Mouse (Mus musculus): Measurements from ENCODE around the gene Tdg. TPM values are rescaled to one million over a fixed set of nuclear protein-coding genes. Genes with fewer than 3 reads are reported as not detected.

Tdg gene
- total and polyA plus RNA-seq, 3 experiments: 63.0 to 115 (median 88.9) TPM

DNA sequence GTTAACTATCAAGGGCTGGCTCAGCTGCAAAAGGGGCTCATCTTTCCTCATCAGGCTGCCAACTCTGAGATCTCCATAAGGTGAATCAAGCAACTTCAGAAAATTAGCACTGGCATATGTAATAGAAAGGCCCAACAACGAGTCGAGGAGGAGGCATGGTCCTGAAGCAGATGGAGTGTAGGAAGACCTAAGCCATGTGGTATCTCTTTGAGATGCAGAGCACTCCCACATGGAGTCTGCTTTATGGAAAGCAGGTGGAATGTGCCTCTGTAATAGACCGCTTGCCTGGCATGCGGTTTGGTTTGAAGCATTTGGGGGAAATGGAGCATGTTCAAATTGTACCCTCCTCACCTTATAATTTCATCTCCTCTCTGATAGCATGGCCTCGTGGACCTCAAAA lies 51.1 kb downstream of the Tdg start:
- Histone ChIP-seq H3K4me2 (ENCODE audit: insufficient read depth, low read depth, poor library complexity, severe bottlenecking) (no peak overlapping the region), H3K4me1 (ENCODE audit: control insufficient read depth in 1 of 2, insufficient read depth in 2 of 2) (no peaks in the 10 kb centered on the region), H3K27me3 (replicated peaks) (no peaks in the 10 kb centered on the region), H3K79me2 (replicated peaks; ENCODE audit: control insufficient read depth, extremely low read depth, insufficient read depth, poor library complexity, severe bottlenecking) (no peaks in the 10 kb centered on the region), H3K36me3 (replicated peaks in 1 of 2; ENCODE audit: control insufficient read depth in 1 of 2, insufficient read depth in 1 of 2, low read length in 1 of 2) (no peaks in the 10 kb centered on the region), H3K4me3 (replicated peaks in 1 of 3; ENCODE audit: low read depth in 2 of 3, low read length in 2 of 3, poor library complexity in 1 of 3) (no peak overlapping the region), H3K9ac (ENCODE audit: insufficient read depth, low read depth) (no peak overlapping the region), H3K9me3 (replicated peaks; ENCODE audit: low read length) (peaks cover 2% of the 10 kb centered on the region), H3K27ac (ENCODE audit: insufficient read depth, low read depth) (no peak overlapping the region)
- no peak for DNase-seq (ENCODE audit: extremely low read depth)
- dilution Hi-C loops (cut with MboI; ENCODE audit: extremely low pct_ligation_motif_present, extremely low pct_unique_long_range_greater_than_20kb, low sequenced_read_pairs) (no loop called here), in situ Hi-C loops (cut with MboI; ENCODE audit: low pct_ligation_motif_present, low pct_unique_long_range_greater_than_20kb, low sequenced_read_pairs) (no loop called here)
- TF ChIP-seq MEF2A (IDR thresholded peaks at IDR 0.05; ENCODE audit: borderline replicate concordance, low read depth, low read length) (no peak), SMC3 (IDR thresholded peaks at IDR 0.05; ENCODE audit: low read depth, low read length) (no peak), ELF1 (IDR thresholded peaks at IDR 0.05; ENCODE audit: low read depth, low read length) (no peak), E2F4 (IDR thresholded peaks at IDR 0.05; ENCODE audit: insufficient replicate concordance, low read depth, low read length) (no peak)

DNA sequence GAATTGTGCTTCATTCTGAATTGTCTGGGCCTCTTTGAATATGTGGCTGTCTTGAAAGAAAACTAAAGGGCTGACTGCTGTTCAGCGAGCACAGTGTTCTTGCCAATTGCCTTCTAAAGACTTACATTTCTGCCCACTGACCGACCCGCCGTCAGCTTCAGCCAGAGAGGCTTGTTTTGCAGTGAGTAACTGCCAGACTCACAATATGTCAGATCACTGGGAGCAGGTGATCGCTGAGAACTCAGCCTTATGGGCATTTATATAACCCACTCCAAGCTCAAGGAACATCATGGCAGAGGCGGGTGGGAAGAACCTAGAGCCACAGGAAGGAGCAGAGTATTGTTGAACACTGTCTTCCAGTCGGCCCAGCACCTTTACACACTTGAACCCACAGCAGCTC lies 52.0 kb downstream of the Tdg start:
- peaks cover 2% of the 10 kb centered on the region for H3K9me3 ChIP-seq (replicated peaks; ENCODE audit: low read length)
- dilution Hi-C loops (cut with MboI; ENCODE audit: extremely low pct_ligation_motif_present, extremely low pct_unique_long_range_greater_than_20kb, low sequenced_read_pairs) (no loop called here), in situ Hi-C loops (cut with MboI; ENCODE audit: low pct_ligation_motif_present, low pct_unique_long_range_greater_than_20kb, low sequenced_read_pairs) (no loop called here)

DNA sequence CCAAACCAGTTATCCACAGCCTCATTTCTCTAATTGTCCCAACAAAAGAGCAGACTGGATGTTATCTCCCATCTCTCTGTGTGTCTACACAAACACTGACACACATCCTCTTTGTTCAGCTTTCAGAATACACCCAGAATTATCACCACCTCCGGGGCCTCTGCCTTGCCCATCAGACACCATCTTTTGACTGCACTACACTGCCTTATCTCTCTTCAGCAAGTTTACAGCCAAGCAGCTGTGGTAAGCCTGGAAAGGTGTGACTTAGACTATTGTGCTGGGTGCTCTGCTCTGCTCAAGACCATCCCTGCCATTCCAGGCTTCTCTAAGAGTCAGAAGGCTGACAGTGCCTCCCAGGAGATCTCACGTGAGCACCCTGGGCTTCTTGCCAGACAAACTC lies 55.8 kb downstream of the Tdg start:
- Histone ChIP-seq H3K4me2 (ENCODE audit: insufficient read depth, low read depth, poor library complexity, severe bottlenecking) (no peak overlapping the region), H3K9ac (ENCODE audit: insufficient read depth, low read depth) (no peak overlapping the region), H3K4me3 (replicated peaks in 1 of 3; ENCODE audit: low read depth in 2 of 3, low read length in 2 of 3, poor library complexity in 1 of 3) (no peak overlapping the region), H3K27me3 (replicated peaks) (peaks cover 1% of the 10 kb centered on the region), H3K4me1 (ENCODE audit: control insufficient read depth in 1 of 2, insufficient read depth in 2 of 2) (no peaks in the 10 kb centered on the region), H3K9me3 (replicated peaks; ENCODE audit: low read length) (peaks cover 2% of the 10 kb centered on the region), H3K27ac (ENCODE audit: insufficient read depth, low read depth) (no peak overlapping the region), H3K36me3 (replicated peaks in 1 of 2; ENCODE audit: control insufficient read depth in 1 of 2, insufficient read depth in 1 of 2, low read length in 1 of 2) (no peaks in the 10 kb centered on the region), H3K79me2 (replicated peaks; ENCODE audit: control insufficient read depth, extremely low read depth, insufficient read depth, poor library complexity, severe bottlenecking) (no peaks in the 10 kb centered on the region)
- in situ Hi-C loops (cut with MboI; ENCODE audit: low pct_ligation_motif_present, low pct_unique_long_range_greater_than_20kb, low sequenced_read_pairs): no loop called here
- TF ChIP-seq IRF4 (IDR thresholded peaks at IDR 0.05; ENCODE audit: low read depth, low read length): no peak
- no peak for TF ChIP-seq MEF2A (IDR thresholded peaks at IDR 0.05; ENCODE audit: borderline replicate concordance, low read depth, low read length)
- TF ChIP-seq E2F4 (IDR thresholded peaks at IDR 0.05; ENCODE audit: insufficient replicate concordance, low read depth, low read length): no peak
- no peak for TF ChIP-seq PAX5 (IDR thresholded peaks at IDR 0.05; ENCODE audit: low read length)
- no peak for TF ChIP-seq ETS1 (conservative IDR thresholded peaks at IDR 0.05; ENCODE audit: low read depth, low read length)
- no peak for TF ChIP-seq POLR2AphosphoS2 (IDR thresholded peaks at IDR 0.05; ENCODE audit: low read depth, low read length)
- no peak for TF ChIP-seq BHLHE40 (IDR thresholded peaks at IDR 0.05; ENCODE audit: low read depth, low read length)
- no peak for TF ChIP-seq GABPA (IDR thresholded peaks at IDR 0.05; ENCODE audit: insufficient replicate concordance, low read depth, low read length)
- no peak for TF ChIP-seq SMC3 (IDR thresholded peaks at IDR 0.05; ENCODE audit: low read depth, low read length)
- no peak for TF ChIP-seq CHD1 (IDR thresholded peaks at IDR 0.05; ENCODE audit: low read depth, low read length)
- TF ChIP-seq ZMIZ1 (IDR thresholded peaks at IDR 0.05; ENCODE audit: low read depth, low read length): no peak
- TF ChIP-seq EP300 (IDR thresholded peaks at IDR 0.05; ENCODE audit: low read length): no peak
- no peak for TF ChIP-seq TBP (conservative IDR thresholded peaks at IDR 0.05; ENCODE audit: low read depth, low read length)
- TF ChIP-seq CTCF (conservative IDR thresholded peaks at IDR 0.05 in 1 of 2, IDR thresholded peaks at IDR 0.05 in 1 of 2; ENCODE audit: low read depth in 2 of 2, low read length in 2 of 2): no peak
- TF ChIP-seq USF1 (IDR thresholded peaks at IDR 0.05; ENCODE audit: low read depth, low read length): no peak
- no peak for TF ChIP-seq MAZ (IDR thresholded peaks at IDR 0.05; ENCODE audit: low read depth, low read length)
- dilution Hi-C loops (cut with MboI; ENCODE audit: extremely low pct_ligation_motif_present, extremely low pct_unique_long_range_greater_than_20kb, low sequenced_read_pairs): no loop called here
- no peak for DNase-seq (ENCODE audit: extremely low read depth)

More for the DNA sequence above, 52.0 kb downstream of the Tdg start:
- Histone ChIP-seq H3K4me2 (ENCODE audit: insufficient read depth, low read depth, poor library complexity, severe bottlenecking) (no peak overlapping the region), H3K27me3 (replicated peaks) (no peaks in the 10 kb centered on the region), H3K4me3 (replicated peaks in 1 of 3; ENCODE audit: low read depth in 2 of 3, low read length in 2 of 3, poor library complexity in 1 of 3) (no peak overlapping the region), H3K9ac (ENCODE audit: insufficient read depth, low read depth) (no peak overlapping the region), H3K4me1 (ENCODE audit: control insufficient read depth in 1 of 2, insufficient read depth in 2 of 2) (no peaks in the 10 kb centered on the region), H3K79me2 (replicated peaks; ENCODE audit: control insufficient read depth, extremely low read depth, insufficient read depth, poor library complexity, severe bottlenecking) (no peaks in the 10 kb centered on the region), H3K27ac (ENCODE audit: insufficient read depth, low read depth) (no peak overlapping the region), H3K36me3 (replicated peaks in 1 of 2; ENCODE audit: control insufficient read depth in 1 of 2, insufficient read depth in 1 of 2, low read length in 1 of 2) (no peaks in the 10 kb centered on the region)
- no peak for DNase-seq (ENCODE audit: extremely low read depth)
- TF ChIP-seq MEF2A (IDR thresholded peaks at IDR 0.05; ENCODE audit: borderline replicate concordance, low read depth, low read length) (no peak), EP300 (IDR thresholded peaks at IDR 0.05; ENCODE audit: low read length) (no peak), CHD1 (IDR thresholded peaks at IDR 0.05; ENCODE audit: low read depth, low read length) (no peak), USF1 (IDR thresholded peaks at IDR 0.05; ENCODE audit: low read depth, low read length) (no peak), PAX5 (IDR thresholded peaks at IDR 0.05; ENCODE audit: low read length) (no peak), TBP (conservative IDR thresholded peaks at IDR 0.05; ENCODE audit: low read depth, low read length) (no peak), HCFC1 (IDR thresholded peaks at IDR 0.05; ENCODE audit: low read depth, low read length) (no peak), MAZ (IDR thresholded peaks at IDR 0.05; ENCODE audit: low read depth, low read length) (no peak), MXI1 (IDR thresholded peaks at IDR 0.05; ENCODE audit: low read depth, low read length) (no peak), ELF1 (IDR thresholded peaks at IDR 0.05; ENCODE audit: low read depth, low read length) (no peak), MYC (IDR thresholded peaks at IDR 0.05; ENCODE audit: low read depth, low read length) (no peak), CTCF (conservative IDR thresholded peaks at IDR 0.05 in 1 of 2, IDR thresholded peaks at IDR 0.05 in 1 of 2; ENCODE audit: low read depth in 2 of 2, low read length in 2 of 2) (no peak), CHD2 (IDR thresholded peaks at IDR 0.05; ENCODE audit: low read length) (no peak), TCF12 (IDR thresholded peaks at IDR 0.05; ENCODE audit: low read depth, low read length) (no peak), ZNF384 (IDR thresholded peaks at IDR 0.05; ENCODE audit: low read depth, low read length) (no peak), MAX (IDR thresholded peaks at IDR 0.05; ENCODE audit: low read length) (no peak)
